Mouse (Mus musculus): ENCODE results near the gene Tecpr2. TPM values are rescaled to one million over a fixed set of nuclear protein-coding genes. Genes with fewer than 3 reads are reported as not detected.

The Tecpr2 gene
- polyA plus RNA-seq, 1 experiment, result 20.2 TPM

GRCm38 (mm10) chr12:110902106-110902505 is 13.0 kb downstream of the Tecpr2 start:
- Histone ChIP-seq H3K4me3 (replicated peaks; ENCODE audit: insufficient read depth, low read depth, low read length) (no peak overlapping the region), H3K27me3 (ENCODE audit: control insufficient read depth, insufficient read depth, low read length) (no peaks in the 10 kb centered on the region), H3K27ac (ENCODE audit: insufficient read depth, low read length) (peak overlapping the region; percentile 30; the same call in 1 of the 2 replicates), H3K4me1 (ENCODE audit: control insufficient read depth, insufficient read depth, low read length) (no peaks in the 10 kb centered on the region)
- TF ChIP-seq POLR2A (IDR thresholded peaks at IDR 0.05; ENCODE audit: borderline replicate concordance, insufficient read depth, low read length) (no peak), CTCF (IDR thresholded peaks at IDR 0.05; ENCODE audit: borderline replicate concordance, insufficient read depth, low read depth, low read length) (no peak)
- DNase-seq, result no peak
- WGBS, result 62% methylated on average over 4 of the region's 4 CpGs

- Histone ChIP-seq H3K4me1 (ENCODE audit: control insufficient read depth, insufficient read depth, low read length) (no peaks in the 10 kb centered on the region), H3K27me3 (ENCODE audit: control insufficient read depth, insufficient read depth, low read length) (no peaks in the 10 kb centered on the region), H3K4me3 (replicated peaks; ENCODE audit: insufficient read depth, low read depth, low read length) (no peak overlapping the region), H3K27ac (ENCODE audit: insufficient read depth, low read length) (no peak overlapping the region)
- DNase-seq, result no peak
- WGBS, result 95% methylated on average over 2 of the region's 2 CpGs
- no peak for TF ChIP-seq CTCF (IDR thresholded peaks at IDR 0.05; ENCODE audit: borderline replicate concordance, insufficient read depth, low read depth, low read length)
- no peak for TF ChIP-seq POLR2A (IDR thresholded peaks at IDR 0.05; ENCODE audit: borderline replicate concordance, insufficient read depth, low read length)
These were observed 14.5 kb downstream of the Tecpr2 start for GRCm38 (mm10) chr12:110903536-110903935.

DNA sequence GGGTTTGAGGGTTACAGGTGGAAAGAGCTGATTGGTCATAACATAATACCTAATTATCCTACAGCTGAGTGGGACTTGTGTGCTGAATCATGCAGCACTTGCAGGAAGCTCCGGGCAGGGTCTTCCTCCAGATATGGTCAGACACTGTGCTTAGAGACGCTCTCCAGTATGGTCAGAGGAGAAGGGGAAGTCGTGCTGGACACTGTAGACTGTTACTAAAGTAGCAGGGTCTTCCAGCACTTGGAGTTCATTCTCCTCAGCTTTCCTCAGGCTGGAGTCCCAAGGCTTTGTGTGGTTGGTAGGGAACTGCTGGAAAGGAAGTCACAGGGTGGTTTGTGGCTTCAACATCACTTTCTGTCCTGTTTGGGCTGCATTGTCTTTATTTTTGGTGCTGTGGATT is 18.8 kb downstream of the Tecpr2 start:
- 86% methylated on average over 3 of the region's 3 CpGs for WGBS
- no peak for TF ChIP-seq CTCF (IDR thresholded peaks at IDR 0.05; ENCODE audit: borderline replicate concordance, insufficient read depth, low read depth, low read length)
- H3K4me3 ChIP-seq (replicated peaks; ENCODE audit: insufficient read depth, low read depth, low read length), result no peak overlapping the region
- H3K4me1 ChIP-seq (ENCODE audit: control insufficient read depth, insufficient read depth, low read length), result no peaks in the 10 kb centered on the region
- no peak overlapping the region for H3K27ac ChIP-seq (ENCODE audit: insufficient read depth, low read length)
- no peak for DNase-seq
- H3K27me3 ChIP-seq (ENCODE audit: control insufficient read depth, insufficient read depth, low read length), result no peaks in the 10 kb centered on the region

GRCm38 (mm10) chr12:110909962-110910361 is 20.9 kb downstream of the Tecpr2 start:
- TF ChIP-seq POLR2A (IDR thresholded peaks at IDR 0.05; ENCODE audit: borderline replicate concordance, insufficient read depth, low read length), result no peak
- no peak for TF ChIP-seq CTCF (IDR thresholded peaks at IDR 0.05; ENCODE audit: borderline replicate concordance, insufficient read depth, low read depth, low read length)
- H3K4me1 ChIP-seq (ENCODE audit: control insufficient read depth, insufficient read depth, low read length), result no peaks in the 10 kb centered on the region
- WGBS, result 61% methylated on average over 2 of the region's 2 CpGs
- DNase-seq, result no peak
- no peak overlapping the region for H3K4me3 ChIP-seq (replicated peaks; ENCODE audit: insufficient read depth, low read depth, low read length)
- H3K27me3 ChIP-seq (ENCODE audit: control insufficient read depth, insufficient read depth, low read length), result no peaks in the 10 kb centered on the region
- no peak overlapping the region for H3K27ac ChIP-seq (ENCODE audit: insufficient read depth, low read length)

- Histone ChIP-seq H3K4me3 (replicated peaks; ENCODE audit: insufficient read depth, low read depth, low read length) (no peak overlapping the region), H3K4me1 (ENCODE audit: control insufficient read depth, insufficient read depth, low read length) (no peaks in the 10 kb centered on the region), H3K27me3 (ENCODE audit: control insufficient read depth, insufficient read depth, low read length) (no peaks in the 10 kb centered on the region), H3K27ac (ENCODE audit: insufficient read depth, low read length) (no peak overlapping the region)
- no peak for DNase-seq
- WGBS, result 88% methylated on average over 9 of the region's 9 CpGs
- TF ChIP-seq CTCF (IDR thresholded peaks at IDR 0.05; ENCODE audit: borderline replicate concordance, insufficient read depth, low read depth, low read length) (no peak), POLR2A (IDR thresholded peaks at IDR 0.05; ENCODE audit: borderline replicate concordance, insufficient read depth, low read length) (no peak)
These were observed 26.7 kb downstream of the Tecpr2 start for GRCm38 (mm10) chr12:110915761-110916160.

- Histone ChIP-seq H3K27ac (ENCODE audit: insufficient read depth, low read length) (no peak overlapping the region), H3K4me3 (replicated peaks; ENCODE audit: insufficient read depth, low read depth, low read length) (no peak overlapping the region), H3K4me1 (ENCODE audit: control insufficient read depth, insufficient read depth, low read length) (no peaks in the 10 kb centered on the region), H3K27me3 (ENCODE audit: control insufficient read depth, insufficient read depth, low read length) (no peaks in the 10 kb centered on the region)
- DNase-seq, result no peak
- no peak for TF ChIP-seq POLR2A (IDR thresholded peaks at IDR 0.05; ENCODE audit: borderline replicate concordance, insufficient read depth, low read length)
- WGBS, result 93% methylated on average over 4 of the region's 4 CpGs
These were observed 31.2 kb downstream of the Tecpr2 start for GRCm38 (mm10) chr12:110920254-110920653.

- Histone ChIP-seq H3K27me3 (ENCODE audit: control insufficient read depth, insufficient read depth, low read length) (no peaks in the 10 kb centered on the region), H3K4me1 (ENCODE audit: control insufficient read depth, insufficient read depth, low read length) (no peaks in the 10 kb centered on the region), H3K27ac (ENCODE audit: insufficient read depth, low read length) (no peak overlapping the region), H3K4me3 (replicated peaks; ENCODE audit: insufficient read depth, low read depth, low read length) (no peak overlapping the region)
- DNase-seq, result no peak
- TF ChIP-seq CTCF (IDR thresholded peaks at IDR 0.05; ENCODE audit: borderline replicate concordance, insufficient read depth, low read depth, low read length), result no peak
- TF ChIP-seq POLR2A (IDR thresholded peaks at IDR 0.05; ENCODE audit: borderline replicate concordance, insufficient read depth, low read length), result no peak
- WGBS, result 92% methylated on average over 5 of the region's 5 CpGs
These were observed 32.5 kb downstream of the Tecpr2 start for GRCm38 (mm10) chr12:110921572-110921971.

DNA sequence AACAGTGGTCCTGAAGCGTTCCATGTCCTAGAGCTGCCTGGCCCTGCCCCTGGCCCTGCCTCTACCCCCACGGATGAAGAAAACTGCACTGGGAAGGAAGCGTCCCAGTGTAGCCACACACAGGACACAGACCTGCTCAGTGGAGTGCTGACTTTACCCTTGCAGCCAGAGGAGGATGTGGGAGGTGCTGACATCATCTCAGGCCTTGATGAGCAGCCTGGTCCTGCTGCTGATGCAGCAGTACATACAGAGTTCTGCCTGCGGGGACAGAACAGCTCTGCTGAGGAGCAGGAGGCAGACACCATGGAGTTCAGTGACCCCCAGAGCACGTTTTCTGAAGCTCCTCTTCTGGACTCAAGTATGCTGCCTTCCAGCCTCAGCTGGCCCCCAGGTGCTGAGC is 43.8 kb downstream of the Tecpr2 start:
- Histone ChIP-seq H3K27me3 (ENCODE audit: control insufficient read depth, insufficient read depth, low read length) (no peaks in the 10 kb centered on the region), H3K4me3 (replicated peaks; ENCODE audit: insufficient read depth, low read depth, low read length) (no peak overlapping the region), H3K4me1 (ENCODE audit: control insufficient read depth, insufficient read depth, low read length) (peaks cover 5% of the 10 kb centered on the region; the same call in 1 of the 2 replicates), H3K27ac (ENCODE audit: insufficient read depth, low read length) (no peak overlapping the region)
- no peak for DNase-seq
- TF ChIP-seq CTCF (IDR thresholded peaks at IDR 0.05; ENCODE audit: borderline replicate concordance, insufficient read depth, low read depth, low read length) (no peak), POLR2A (IDR thresholded peaks at IDR 0.05; ENCODE audit: borderline replicate concordance, insufficient read depth, low read length) (no peak)
- 69% methylated on average over 5 of the region's 5 CpGs for WGBS
